Mouse (Mus musculus): ENCODE results near the gene Med9. TPM values are rescaled to one million over a fixed set of nuclear protein-coding genes. Genes with fewer than 3 reads are reported as not detected.

Gene Med9
- total RNA-seq, 4 experiments from 2014 or later: 24.0 to 33.6 (median 30.4) TPM

DNA sequence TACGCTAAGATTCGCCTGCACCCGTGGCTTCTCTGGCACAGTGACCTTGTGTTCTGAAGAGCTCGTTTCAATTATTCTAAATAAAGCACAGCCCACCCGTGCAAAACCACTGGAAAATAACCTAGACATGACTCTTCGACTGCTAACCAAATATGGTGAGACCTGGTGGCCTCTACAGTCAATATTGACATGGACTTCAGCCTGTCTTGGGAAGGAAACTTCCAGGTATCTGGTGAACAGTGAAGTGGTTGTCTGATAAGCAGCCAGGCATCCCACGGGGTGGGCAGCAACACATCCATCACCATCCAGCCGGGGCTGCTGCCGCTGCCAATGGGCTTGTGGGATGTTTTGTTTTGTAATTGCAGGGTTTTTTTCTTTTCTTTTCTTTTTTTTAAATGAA, 46.3 kb downstream of the Med9 start:
- no peak for DNase-seq (ENCODE audit: low spot score)

DNA sequence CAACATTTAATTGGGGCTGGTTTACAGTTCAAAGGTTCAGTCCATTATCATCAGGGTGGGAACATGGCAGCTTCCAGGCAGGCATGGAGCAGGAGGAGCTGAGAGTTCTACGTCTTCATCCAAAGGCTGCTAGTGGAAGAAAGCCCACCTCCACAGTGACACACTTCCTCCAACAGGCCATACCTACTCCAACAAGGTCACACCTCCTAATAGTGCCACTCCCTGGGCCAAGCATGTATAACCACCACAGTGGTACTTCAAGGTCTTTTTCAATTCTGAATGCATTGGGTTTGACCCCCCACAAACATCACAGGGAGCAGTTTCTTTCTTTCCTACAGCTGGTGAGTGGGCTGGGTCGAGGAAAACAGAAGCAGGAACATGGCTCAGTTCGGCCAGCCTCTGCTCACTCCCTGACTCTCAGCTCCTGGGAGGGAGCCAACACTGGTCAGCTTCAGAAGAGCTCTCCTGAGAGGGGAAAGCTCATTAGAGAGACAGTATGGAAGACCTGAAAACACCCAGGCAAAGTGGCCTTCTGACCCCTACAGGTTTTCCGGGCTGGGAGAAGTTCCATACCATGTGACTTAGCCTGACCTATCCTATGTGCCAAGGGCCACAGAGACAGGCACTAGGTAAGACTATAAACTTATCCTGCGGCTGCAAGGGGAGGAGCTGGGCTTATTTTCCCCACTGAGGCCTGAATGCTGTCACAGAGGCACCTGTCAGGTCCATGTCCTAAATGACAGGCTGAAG, 53.4 kb downstream of the Med9 start:
- DNase-seq (ENCODE audit: low spot score): no peak

DNA sequence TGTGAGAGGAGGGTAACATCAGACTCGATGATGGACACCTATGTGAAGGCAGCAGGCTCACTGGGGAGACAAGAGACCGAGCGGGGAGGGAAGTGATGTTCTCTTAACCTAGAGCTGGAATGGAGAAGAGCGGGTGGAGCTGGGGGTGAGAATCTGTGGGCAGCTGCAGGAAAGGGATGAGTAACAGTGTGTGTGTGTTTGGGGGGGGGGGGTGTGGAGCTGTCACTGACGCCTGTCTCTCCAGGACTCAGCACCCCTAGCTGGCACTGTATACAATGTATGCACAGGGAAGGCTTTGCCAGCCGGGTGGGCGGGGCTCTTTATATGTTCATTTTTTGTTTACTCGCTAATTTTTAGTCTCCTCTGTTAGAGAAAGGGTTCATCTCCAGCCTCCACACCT, 55.8 kb downstream of the Med9 start:
- no peak for DNase-seq (ENCODE audit: low spot score)

DNA sequence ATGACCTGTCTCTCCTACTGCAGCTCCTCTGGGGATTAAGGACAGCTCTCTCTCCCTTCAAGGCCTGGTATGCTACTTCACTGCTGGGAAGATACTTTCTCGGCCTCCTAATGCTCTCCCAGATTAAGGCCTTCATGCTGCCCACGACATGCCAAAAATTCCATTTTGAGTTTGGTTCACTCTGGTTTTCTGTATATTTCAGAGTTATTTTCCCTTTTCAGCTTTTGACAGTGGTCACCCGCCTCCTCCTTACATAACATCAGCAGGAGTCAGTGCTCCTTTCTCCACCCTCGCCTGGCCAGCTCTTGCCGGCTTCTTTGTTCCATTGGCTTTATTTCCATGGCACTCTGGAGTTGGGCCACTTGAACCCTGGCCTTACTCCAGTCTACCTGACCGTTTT, 56.7 kb downstream of the Med9 start:
- DNase-seq (ENCODE audit: low spot score): no peak

DNA sequence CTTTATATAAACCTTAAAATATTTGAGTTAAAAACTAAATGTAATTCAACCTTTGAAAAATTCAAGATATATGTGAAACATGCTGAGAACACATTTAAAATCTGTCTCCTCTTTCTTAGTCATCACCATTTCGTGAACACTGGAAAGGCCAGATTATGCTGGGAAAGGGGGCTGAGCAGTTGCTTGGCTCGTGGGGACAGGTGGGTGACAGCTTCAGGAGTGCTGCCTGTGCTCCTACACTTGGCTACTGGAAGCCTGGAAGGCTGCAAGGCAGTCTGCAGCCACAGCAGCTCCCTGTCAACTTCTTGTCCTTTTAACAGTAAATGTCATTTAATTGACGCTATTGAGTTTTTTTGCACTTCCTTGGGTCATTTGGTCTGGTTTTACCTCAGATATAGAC, 57.9 kb downstream of the Med9 start:
- DNase-seq (ENCODE audit: low spot score): no peak

DNA sequence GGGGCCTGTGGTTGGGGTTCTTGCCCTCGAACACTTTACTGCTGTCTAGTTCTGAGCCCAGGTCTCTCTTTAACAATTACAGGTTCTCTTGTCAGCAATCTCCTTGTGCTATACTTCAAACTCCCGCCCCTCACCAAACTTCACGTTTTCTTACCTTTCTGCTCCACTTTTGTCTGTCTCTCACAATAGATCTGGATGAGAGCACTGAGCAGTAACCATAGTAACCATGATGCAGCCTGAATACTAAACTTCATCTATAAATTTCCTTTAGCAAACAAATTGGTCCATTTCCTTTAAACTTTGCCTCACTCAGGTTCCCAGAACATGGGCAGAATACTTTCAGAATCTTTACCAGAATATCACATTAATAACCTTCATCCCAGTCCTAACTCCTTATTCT, 61.4 kb downstream of the Med9 start:
- no peak for DNase-seq (ENCODE audit: low spot score)

DNA sequence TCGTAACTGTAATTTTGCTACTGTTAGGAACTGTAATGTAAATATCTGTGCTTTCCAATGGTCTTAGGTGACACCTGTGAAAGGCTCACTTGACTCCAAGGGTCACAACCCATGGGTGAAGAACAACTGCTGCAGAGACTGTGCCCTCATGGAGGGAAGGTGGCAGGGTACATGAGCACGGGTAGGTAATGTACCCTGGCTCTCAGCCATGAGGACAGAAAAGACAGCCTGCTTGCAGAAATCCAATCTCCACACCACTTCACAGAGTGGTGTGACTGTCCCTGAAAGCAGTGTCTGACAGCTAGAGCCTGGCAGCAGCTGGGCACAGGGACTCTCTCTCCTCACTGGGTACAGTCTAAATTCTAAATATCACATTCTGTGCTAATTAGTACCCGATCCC, 63.5 kb downstream of the Med9 start:
- no peak for DNase-seq (ENCODE audit: low spot score)

Other genes with a start within 250 kb of the Med9 start
- 1 to 10 TPM in 2 of 4 experiments, under 1 TPM in 2; 0.60 to 1.2 (median 0.89) TPM for gene Pld6, start 160.6 kb upstream of the Med9 start, total RNA-seq (2022)
- 10 to 100 TPM; 26.7 to 46.9 (median 42.1) TPM for gene Flcn, start 138.2 kb upstream of the Med9 start, total RNA-seq (2022)
- gene Nt5m, start 108.8 kb upstream of the Med9 start, total RNA-seq (2022): 10 to 100 TPM; 24.3 to 32.0 (median 26.8) TPM
- gene Cops3, start 108.4 kb upstream of the Med9 start, total RNA-seq (2022): 10 to 100 TPM; 71.2 to 74.2 (median 72.7) TPM
- 1 to 10 TPM; 3.8 to 8.3 (median 5.3) TPM for gene Rasd1, start 16.7 kb downstream of the Med9 start, total RNA-seq (2022)
- gene Pemt, start 98.3 kb downstream of the Med9 start, total RNA-seq (2022): 1 to 10 TPM; 1.6 to 2.6 (median 2.1) TPM
- 10 to 100 TPM; 20.4 to 25.3 (median 22.5) TPM for gene Rai1, start 156.8 kb downstream of the Med9 start, total RNA-seq (2022)

All from heart, adult 8-10 months (tissue).